Mouse (Mus musculus): ENCODE results near the gene Ralbp1.

Ralbp1 gene

DNA sequence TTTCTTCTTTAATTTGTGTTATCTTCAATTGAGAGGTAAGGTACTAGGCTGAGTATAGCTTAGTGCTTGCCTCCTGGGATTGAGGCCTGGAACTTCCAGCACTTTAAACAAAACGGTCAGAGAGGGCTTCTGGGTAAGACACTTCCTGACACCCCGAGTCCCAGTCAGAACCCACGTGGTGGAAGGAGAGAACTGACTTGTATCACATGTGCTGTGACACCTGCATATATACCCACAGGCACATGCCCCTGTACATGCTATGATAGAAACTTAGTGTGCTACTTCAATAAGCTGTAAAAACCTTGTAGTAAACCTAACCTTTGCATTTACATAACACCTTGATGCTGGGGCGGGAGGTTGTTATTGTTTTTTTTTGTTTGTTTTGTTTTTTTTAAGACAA is 87.2 kb downstream of the Ralbp1 start:
- DNase-seq (ENCODE audit: low spot score in 2 of 2): no peak

Data from cerebellum, postnatal 4 days (tissue).